Mouse (Mus musculus): Measurements from ENCODE around the gene Metap1. TPM values are rescaled to one million over a fixed set of nuclear protein-coding genes. Genes with fewer than 3 reads are reported as not detected.
A peak's percentile ranks its signal among the peaks of the same experiment; 100 is the strongest.

Gene Metap1
- polyA plus RNA-seq, 1 experiment, result 45.3 TPM

DNA sequence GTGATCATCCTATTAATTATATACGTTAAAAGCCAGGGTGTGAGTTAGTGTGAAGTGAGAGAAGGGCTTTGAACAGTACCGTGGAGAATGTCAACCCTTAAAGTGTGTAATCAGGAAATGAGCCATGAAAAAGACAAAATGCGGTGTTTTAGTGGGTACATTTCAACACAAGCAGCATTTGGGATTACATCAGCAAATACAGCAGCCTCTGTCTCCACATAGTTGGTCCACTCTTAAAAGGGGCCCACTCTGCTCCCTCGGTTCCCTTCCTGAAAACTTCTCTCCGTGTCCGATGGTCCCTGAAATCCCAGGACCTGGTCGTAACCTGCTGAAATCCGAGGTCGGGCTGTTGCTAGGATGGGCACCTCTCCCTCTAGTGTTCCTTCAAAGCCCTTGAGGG lies 47.1 kb downstream of the Metap1 start:
- no peaks in the 10 kb centered on the region for H3K27me3 ChIP-seq (ENCODE audit: control insufficient read depth, insufficient read depth, low read length)
- no peak for TF ChIP-seq CTCF (IDR thresholded peaks at IDR 0.05; ENCODE audit: borderline replicate concordance, insufficient read depth, low read depth, low read length)
- TF ChIP-seq POLR2A (IDR thresholded peaks at IDR 0.05; ENCODE audit: borderline replicate concordance, insufficient read depth, low read length), result no peak
- H3K4me3 ChIP-seq (replicated peaks; ENCODE audit: insufficient read depth, low read depth, low read length), result peak overlapping the region; percentile 80
- DNase-seq, result no peak
- no peak overlapping the region for H3K27ac ChIP-seq (ENCODE audit: insufficient read depth, low read length)
- 0 out of 2 replicates have a peak, but pooled peaks cover 3% of the 10 kb centered on the region for H3K4me1 ChIP-seq (ENCODE audit: control insufficient read depth, insufficient read depth, low read length)
- WGBS, result under 1% methylated on average over 9 of the region's 9 CpGs

DNA sequence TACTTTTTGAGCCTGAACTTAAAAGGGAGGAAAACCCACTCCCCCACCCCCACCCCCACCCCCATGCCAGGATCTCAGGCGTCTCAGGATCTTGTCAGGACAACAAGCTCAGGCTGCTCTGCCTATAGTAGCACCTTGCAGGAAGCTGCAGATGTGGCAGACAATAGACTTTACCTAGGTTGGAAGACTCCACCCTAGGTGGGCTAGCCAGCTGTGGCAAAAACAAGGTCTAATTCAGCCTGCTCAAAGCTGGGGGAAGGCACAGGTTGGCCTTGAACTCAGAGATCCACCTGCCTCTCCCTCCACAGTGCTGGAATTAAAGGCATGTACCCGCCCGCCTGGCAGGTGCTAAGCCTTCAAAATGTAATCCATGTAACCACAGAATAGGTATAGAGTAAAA lies 50.6 kb downstream of the Metap1 start:
- DNase-seq, result no peak
- Histone ChIP-seq H3K27ac (ENCODE audit: insufficient read depth, low read length) (no peak overlapping the region), H3K27me3 (ENCODE audit: control insufficient read depth, insufficient read depth, low read length) (no peaks in the 10 kb centered on the region), H3K4me1 (ENCODE audit: control insufficient read depth, insufficient read depth, low read length) (no peaks in the 10 kb centered on the region), H3K4me3 (replicated peaks; ENCODE audit: insufficient read depth, low read depth, low read length) (no peak overlapping the region)
- 81% methylated on average over 3 of the region's 3 CpGs for WGBS
- TF ChIP-seq CTCF (IDR thresholded peaks at IDR 0.05; ENCODE audit: borderline replicate concordance, insufficient read depth, low read depth, low read length) (no peak), POLR2A (IDR thresholded peaks at IDR 0.05; ENCODE audit: borderline replicate concordance, insufficient read depth, low read length) (no peak)

DNA sequence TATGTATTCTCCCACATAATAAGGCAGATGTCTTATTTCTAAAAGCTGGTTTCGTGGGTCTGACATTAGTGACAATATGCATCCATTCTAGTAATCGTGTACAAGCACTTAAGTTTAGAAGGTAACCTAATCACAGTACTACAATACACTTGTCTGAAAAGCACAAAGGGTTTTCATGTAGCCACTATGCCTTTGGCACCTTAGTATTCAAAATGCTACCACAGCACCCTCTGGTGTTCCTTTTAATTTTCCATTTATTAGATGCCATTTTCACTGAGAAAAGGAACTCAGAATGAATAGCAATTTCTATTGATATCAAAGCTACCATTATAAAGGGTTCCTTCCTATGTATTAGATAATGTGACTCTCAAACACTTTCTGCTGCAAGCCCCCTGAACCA lies 57.5 kb downstream of the Metap1 start:
- H3K27ac ChIP-seq (ENCODE audit: insufficient read depth, low read length), result no peak overlapping the region
- H3K27me3 ChIP-seq (ENCODE audit: control insufficient read depth, insufficient read depth, low read length), result no peaks in the 10 kb centered on the region
- no peaks in the 10 kb centered on the region for H3K4me1 ChIP-seq (ENCODE audit: control insufficient read depth, insufficient read depth, low read length)
- no peak overlapping the region for H3K4me3 ChIP-seq (replicated peaks; ENCODE audit: insufficient read depth, low read depth, low read length)
- no peak for TF ChIP-seq CTCF (IDR thresholded peaks at IDR 0.05; ENCODE audit: borderline replicate concordance, insufficient read depth, low read depth, low read length)
- TF ChIP-seq POLR2A (IDR thresholded peaks at IDR 0.05; ENCODE audit: borderline replicate concordance, insufficient read depth, low read length), result no peak
- no peak for DNase-seq
- WGBS, result 68% methylated on average over 2 of the region's 2 CpGs

DNA sequence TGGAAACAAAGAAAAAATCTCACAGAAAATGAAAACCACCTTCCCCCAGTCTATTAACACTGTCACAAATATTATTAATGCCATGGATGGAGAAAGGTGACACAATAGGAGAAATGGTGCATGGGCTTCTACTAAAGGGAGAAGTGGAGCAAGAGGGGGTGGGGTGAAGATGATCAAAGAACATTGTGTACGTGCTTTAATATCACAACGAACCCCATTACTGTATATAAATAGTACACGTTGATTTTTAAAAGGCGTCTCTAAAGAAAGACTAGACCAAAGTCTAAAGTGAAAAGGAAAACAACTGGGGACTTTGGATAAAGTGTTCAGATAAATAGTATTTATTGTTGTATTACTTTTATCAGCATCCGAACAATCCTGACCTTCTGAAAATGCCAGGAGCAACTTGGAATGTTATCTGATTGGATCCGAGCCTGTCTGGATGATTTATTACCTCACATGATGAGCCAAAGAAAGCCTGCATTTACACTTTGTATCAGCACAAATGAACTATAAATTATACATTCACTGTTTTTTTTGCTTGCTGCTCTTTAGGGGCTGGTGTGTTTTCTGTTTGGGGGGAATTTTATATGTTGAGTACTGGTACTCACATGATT lies 58.8 kb downstream of the Metap1 start:
- TF ChIP-seq POLR2A (IDR thresholded peaks at IDR 0.05; ENCODE audit: borderline replicate concordance, insufficient read depth, low read length) (no peak), CTCF (IDR thresholded peaks at IDR 0.05; ENCODE audit: borderline replicate concordance, insufficient read depth, low read depth, low read length) (no peak)
- no peak for DNase-seq
- 88% methylated on average over 6 of the region's 6 CpGs for WGBS

DNA sequence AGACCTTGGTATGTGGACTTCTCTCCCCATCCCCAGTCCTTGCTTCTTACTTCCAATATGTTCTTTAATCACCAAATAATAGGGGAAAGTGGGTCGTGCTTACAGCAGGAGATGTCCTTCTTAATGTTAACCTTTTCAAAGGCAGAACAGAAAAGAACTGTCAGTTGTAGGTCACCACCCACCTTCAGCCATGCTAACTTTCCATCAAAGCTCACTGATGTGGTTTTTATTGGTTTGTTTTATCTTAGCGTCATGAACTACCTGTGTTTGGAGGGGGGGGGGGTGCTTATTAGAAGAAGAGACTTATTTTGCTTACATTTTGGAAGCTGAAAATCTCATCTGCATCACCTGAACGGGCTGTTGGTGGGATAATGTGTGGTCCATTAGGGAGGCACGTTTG lies 65.1 kb downstream of the Metap1 start:
- Histone ChIP-seq H3K27ac (ENCODE audit: insufficient read depth, low read length) (no peak overlapping the region), H3K4me3 (replicated peaks; ENCODE audit: insufficient read depth, low read depth, low read length) (no peak overlapping the region), H3K4me1 (ENCODE audit: control insufficient read depth, insufficient read depth, low read length) (no peaks in the 10 kb centered on the region), H3K27me3 (ENCODE audit: control insufficient read depth, insufficient read depth, low read length) (no peaks in the 10 kb centered on the region)
- no peak for DNase-seq
- no peak for TF ChIP-seq CTCF (IDR thresholded peaks at IDR 0.05; ENCODE audit: borderline replicate concordance, insufficient read depth, low read depth, low read length)
- TF ChIP-seq POLR2A (IDR thresholded peaks at IDR 0.05; ENCODE audit: borderline replicate concordance, insufficient read depth, low read length), result no peak
- 67% methylated on average over 4 of the region's 4 CpGs for WGBS

More for the DNA sequence above, 58.8 kb downstream of the Metap1 start:
- H3K27me3 ChIP-seq (ENCODE audit: control insufficient read depth, insufficient read depth, low read length), result no peaks in the 10 kb centered on the region
- H3K4me3 ChIP-seq (replicated peaks; ENCODE audit: insufficient read depth, low read depth, low read length), result no peak overlapping the region
- no peaks in the 10 kb centered on the region for H3K4me1 ChIP-seq (ENCODE audit: control insufficient read depth, insufficient read depth, low read length)
- no peak overlapping the region for H3K27ac ChIP-seq (ENCODE audit: insufficient read depth, low read length)

DNA sequence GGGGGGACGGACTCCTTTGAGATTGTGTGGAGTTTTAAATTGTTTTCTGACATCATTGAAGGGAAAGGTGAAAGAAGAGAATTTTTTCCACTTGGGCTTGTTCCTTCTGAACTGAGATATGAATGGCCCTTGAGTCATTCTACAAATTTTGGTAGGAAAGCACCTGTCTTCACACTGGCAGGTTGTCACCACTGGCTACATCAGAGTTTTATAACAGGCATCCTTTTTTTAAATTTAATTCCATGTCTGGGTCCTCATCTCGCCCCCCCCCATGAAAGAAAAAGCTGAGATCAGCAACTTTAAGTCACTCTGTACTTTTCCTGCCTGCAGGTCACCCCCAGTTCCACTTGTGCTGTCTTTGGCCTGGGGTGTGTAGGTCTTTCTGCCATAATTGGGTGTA lies 65.7 kb downstream of the Metap1 start:
- H3K27me3 ChIP-seq (ENCODE audit: control insufficient read depth, insufficient read depth, low read length), result no peaks in the 10 kb centered on the region
- no peak overlapping the region for H3K27ac ChIP-seq (ENCODE audit: insufficient read depth, low read length)
- no peak for DNase-seq
- H3K4me3 ChIP-seq (replicated peaks; ENCODE audit: insufficient read depth, low read depth, low read length), result no peak overlapping the region
- TF ChIP-seq CTCF (IDR thresholded peaks at IDR 0.05; ENCODE audit: borderline replicate concordance, insufficient read depth, low read depth, low read length) (no peak), POLR2A (IDR thresholded peaks at IDR 0.05; ENCODE audit: borderline replicate concordance, insufficient read depth, low read length) (no peak)
- no peaks in the 10 kb centered on the region for H3K4me1 ChIP-seq (ENCODE audit: control insufficient read depth, insufficient read depth, low read length)
- WGBS, result 50% methylated on average over 2 of the region's 2 CpGs

DNA sequence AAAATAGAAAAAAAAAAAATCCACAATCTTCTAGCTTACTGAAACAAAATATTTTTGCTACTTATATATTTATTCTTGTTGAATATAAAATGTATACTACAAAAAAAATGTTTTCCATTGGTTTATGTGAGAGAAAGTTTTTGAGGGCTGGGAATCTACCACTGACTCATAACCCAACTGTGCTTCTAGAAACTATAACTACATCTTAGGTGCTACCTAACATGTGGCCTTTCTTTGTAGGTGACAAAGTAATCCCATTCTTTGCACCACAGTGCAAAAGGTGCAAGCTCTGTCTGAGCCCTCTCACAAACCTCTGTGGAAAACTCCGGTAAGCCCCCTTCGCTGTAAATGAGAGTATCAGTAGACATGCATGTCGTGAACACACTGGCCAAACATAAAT lies 68.9 kb downstream of the Metap1 start:
- H3K4me1 ChIP-seq (ENCODE audit: control insufficient read depth, insufficient read depth, low read length), result no peaks in the 10 kb centered on the region
- no peak overlapping the region for H3K27ac ChIP-seq (ENCODE audit: insufficient read depth, low read length)
- no peak for DNase-seq
- 95% methylated on average over 3 of the region's 3 CpGs for WGBS
- no peaks in the 10 kb centered on the region for H3K27me3 ChIP-seq (ENCODE audit: control insufficient read depth, insufficient read depth, low read length)
- no peak for TF ChIP-seq CTCF (IDR thresholded peaks at IDR 0.05; ENCODE audit: borderline replicate concordance, insufficient read depth, low read depth, low read length)
- TF ChIP-seq POLR2A (IDR thresholded peaks at IDR 0.05; ENCODE audit: borderline replicate concordance, insufficient read depth, low read length), result no peak
- H3K4me3 ChIP-seq (replicated peaks; ENCODE audit: insufficient read depth, low read depth, low read length), result no peak overlapping the region

DNA sequence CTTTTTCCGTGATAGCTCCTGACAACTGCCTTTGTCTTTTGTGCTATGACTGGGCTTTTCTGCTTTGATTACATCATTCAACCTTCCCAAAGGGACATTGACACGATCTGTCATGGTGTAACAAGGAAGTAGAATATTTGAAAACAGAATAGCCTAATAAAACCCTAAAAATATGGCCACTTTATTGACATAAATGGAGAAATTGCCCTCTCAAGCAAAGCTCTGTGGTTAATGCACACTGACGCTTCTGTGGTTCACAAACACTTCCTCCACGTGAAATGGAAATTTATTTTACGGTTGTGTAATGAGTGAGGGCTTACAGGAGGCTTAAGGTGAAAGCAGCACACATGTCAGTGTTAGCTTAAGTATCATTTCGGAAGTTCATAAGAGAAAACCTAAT lies 69.9 kb downstream of the Metap1 start:
- TF ChIP-seq CTCF (IDR thresholded peaks at IDR 0.05; ENCODE audit: borderline replicate concordance, insufficient read depth, low read depth, low read length) (no peak), POLR2A (IDR thresholded peaks at IDR 0.05; ENCODE audit: borderline replicate concordance, insufficient read depth, low read length) (no peak)
- no peak for DNase-seq
- Histone ChIP-seq H3K4me3 (replicated peaks; ENCODE audit: insufficient read depth, low read depth, low read length) (no peak overlapping the region), H3K27me3 (ENCODE audit: control insufficient read depth, insufficient read depth, low read length) (no peaks in the 10 kb centered on the region), H3K27ac (ENCODE audit: insufficient read depth, low read length) (no peak overlapping the region), H3K4me1 (ENCODE audit: control insufficient read depth, insufficient read depth, low read length) (no peaks in the 10 kb centered on the region)
- WGBS, result 79% methylated on average over 6 of the region's 6 CpGs

Data from cerebellum, adult 2 months (tissue).